Mouse (Mus musculus) kidney, adult 2 months (tissue): ENCODE results near the gene Tmem87b. TPM values are rescaled to one million over a fixed set of nuclear protein-coding genes. Genes with fewer than 3 reads are reported as not detected.

Experiments used
- DNase-seq: peaks from one replicate; pipeline ENCODE4 v3.0.0; 2021
- H3K27ac ChIP-seq: fragments of 200-500 bp; 2 replicates; pipeline ENCODE4 v1.5.1; 2012; ENCODE audit warnings: low read depth, low read length, control low read depth, inconsistent platforms; ENCODE audit not compliant: insufficient read depth
- H3K27me3 ChIP-seq: fragments of 200-500 bp; replicated peaks from 2 replicates; pipeline ENCODE4 v1.6.1; 2012; ENCODE audit warnings: mild to moderate bottlenecking, moderate library complexity, low read length, inconsistent platforms; ENCODE audit not compliant: control insufficient read depth, insufficient read depth
- H3K36me3 ChIP-seq: fragments of 200-500 bp; 2 replicates; pipeline ENCODE4 v1.6.1; 2012; ENCODE audit warnings: mild to moderate bottlenecking, moderate library complexity, low read length, inconsistent platforms; ENCODE audit not compliant: control insufficient read depth, insufficient read depth
- H3K4me1 ChIP-seq: fragments of 200-500 bp; 2 replicates; pipeline ENCODE4 v1.6.1; 2011; ENCODE audit warnings: low read length; ENCODE audit not compliant: control insufficient read depth, insufficient read depth
- H3K4me3 ChIP-seq: fragments of 200-500 bp; 2 replicates; pipeline ENCODE4 v1.5.1; 2011; ENCODE audit warnings: mild to moderate bottlenecking, low read depth, low read length, control low read depth; ENCODE audit not compliant: insufficient read depth
- CTCF ChIP-seq: fragments of 200-500 bp; conservative IDR thresholded peaks from 2 replicates; pipeline ENCODE4 v1.5.1; 2011; ENCODE audit warnings: low read depth, mild to moderate bottlenecking, control low read depth, low read length, moderate library complexity, mixed read lengths; ENCODE audit not compliant: insufficient read depth, insufficient read length
- POLR2A ChIP-seq: fragments of 200-500 bp; IDR thresholded peaks from one replicate; pipeline ENCODE4 v1.6.1; 2011; ENCODE audit warnings: low read depth, low read length, control low read depth
- WGBS: fragments of 180-500 bp; shearing (Covaris S2); methylation state at CpG from one replicate; pipeline ENCODE4 v1.1.7; 2018; 5-methylcytosine and 5-hydroxymethylcytosine counted together
- polyA plus RNA-seq: library from polyadenylated mRNA; depleted of rRNA; stranded (reverse); fragments of >200 nt; gene quantifications from 2 replicates; pipeline ENCODE4 v1.2.3, GENCODE M21; 2012

Tmem87b gene
- polyA plus RNA-seq, 1 experiment: 14.1 TPM

DNA sequence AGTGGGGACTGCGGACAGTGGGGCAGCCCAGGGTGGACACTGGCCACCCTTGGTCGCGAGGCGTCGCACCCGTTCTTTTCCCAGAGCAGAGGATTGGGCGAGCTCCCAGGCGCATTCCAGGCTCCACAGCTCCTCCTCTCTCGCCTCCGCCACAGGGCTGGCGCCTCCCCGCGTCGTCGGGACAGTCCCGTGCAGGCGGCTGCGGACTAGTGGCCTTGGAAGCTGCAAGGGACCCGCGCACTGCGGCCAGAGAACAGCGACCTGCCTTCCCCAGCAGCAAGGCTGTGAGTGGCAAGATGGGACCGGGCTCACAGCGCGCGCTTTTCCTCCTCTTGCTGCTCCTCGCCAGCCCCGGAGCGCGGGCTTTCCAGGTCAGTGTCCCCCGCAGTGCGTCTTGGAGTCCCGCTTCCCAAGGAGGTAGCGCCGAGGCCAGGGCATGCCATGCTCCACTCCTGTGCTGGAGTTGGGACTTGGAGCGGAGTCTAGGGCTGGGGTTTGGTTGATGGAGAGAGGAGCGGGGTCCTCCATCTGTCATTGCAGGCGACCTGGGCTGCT, 45.9 kb downstream of the Tmem87b start:
- under 1% methylated on average over 37 of the region's 38 CpGs for WGBS
- no peaks in the 10 kb centered on the region for H3K36me3 ChIP-seq

DNA sequence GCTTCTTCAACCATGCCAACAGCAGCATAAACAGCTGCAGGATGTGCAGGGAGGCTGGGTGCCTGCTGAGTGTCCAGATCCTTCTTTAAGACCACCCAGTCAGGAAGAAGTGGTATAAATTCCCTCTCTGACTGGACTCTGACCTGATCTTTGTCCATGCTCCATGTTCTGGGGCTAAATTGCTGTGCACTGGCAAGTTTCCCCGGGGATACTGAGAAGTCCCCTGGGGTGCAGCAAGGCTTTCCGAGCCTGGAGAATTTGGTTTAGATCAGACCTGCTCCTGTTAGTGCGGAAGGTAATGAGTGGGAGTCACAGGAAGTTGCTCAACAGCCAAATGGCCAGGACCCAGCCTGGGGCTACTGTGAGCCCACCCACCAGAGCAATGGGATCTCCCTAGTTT, 47.1 kb downstream of the Tmem87b start:
- no peaks in the 10 kb centered on the region for H3K36me3 ChIP-seq
- DNase-seq: peak; percentile 67
- TF ChIP-seq POLR2A (no peak), CTCF (no peak)
- H3K27ac ChIP-seq: no peak overlapping the region
- H3K4me3 ChIP-seq: no peak overlapping the region
- WGBS: 30% methylated on average over 3 of the region's 3 CpGs
- H3K27me3 ChIP-seq: no peaks in the 10 kb centered on the region
- no peaks in the 10 kb centered on the region for H3K4me1 ChIP-seq

More for the DNA sequence above, 45.9 kb downstream of the Tmem87b start:
- TF ChIP-seq POLR2A (no peak), CTCF (no peak; the same call in 1 of the 2 replicates)
- DNase-seq: peak; percentile 81
- H3K4me1 ChIP-seq: no peaks in the 10 kb centered on the region
- H3K4me3 ChIP-seq: peak overlapping the region; percentile 53
- H3K27ac ChIP-seq: no peak overlapping the region
- no peaks in the 10 kb centered on the region for H3K27me3 ChIP-seq

DNA sequence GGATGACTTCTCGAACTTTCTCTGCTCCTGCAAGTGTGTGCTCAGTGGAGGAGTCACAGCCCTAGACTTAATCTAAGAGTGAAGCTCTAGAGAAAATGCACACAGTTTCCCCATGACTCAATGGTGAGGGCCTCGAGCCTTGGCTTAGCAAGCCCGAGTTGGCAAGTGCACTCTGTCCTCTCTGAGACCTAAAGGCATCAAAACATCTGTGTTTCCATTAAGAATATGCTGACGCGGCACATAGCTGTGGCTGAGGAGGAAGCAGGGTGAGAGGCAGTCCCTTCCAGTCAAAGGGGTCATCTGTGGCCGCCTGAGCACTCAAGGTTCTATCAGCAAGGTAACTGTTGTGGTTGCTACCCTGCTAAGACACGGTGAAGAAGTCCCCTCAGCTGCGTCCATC, 53.7 kb downstream of the Tmem87b start:
- Histone ChIP-seq H3K27me3 (no peaks in the 10 kb centered on the region), H3K27ac (no peak overlapping the region), H3K4me3 (no peak overlapping the region), H3K4me1 (no peaks in the 10 kb centered on the region), H3K36me3 (no peaks in the 10 kb centered on the region)
- peak; percentile 12 for DNase-seq
- WGBS: 56% methylated on average over 8 of the region's 8 CpGs
- no peak for TF ChIP-seq CTCF
- TF ChIP-seq POLR2A: no peak

GRCm38 (mm10) chr2:128872256-128872655, 54.3 kb downstream of the Tmem87b start:
- WGBS: 96% methylated on average over 9 of the region's 9 CpGs
- Histone ChIP-seq H3K27ac (no peak overlapping the region), H3K4me1 (no peaks in the 10 kb centered on the region), H3K4me3 (no peak overlapping the region), H3K36me3 (no peaks in the 10 kb centered on the region), H3K27me3 (no peaks in the 10 kb centered on the region)
- TF ChIP-seq POLR2A (no peak), CTCF (no peak)
- DNase-seq: no peak

DNA sequence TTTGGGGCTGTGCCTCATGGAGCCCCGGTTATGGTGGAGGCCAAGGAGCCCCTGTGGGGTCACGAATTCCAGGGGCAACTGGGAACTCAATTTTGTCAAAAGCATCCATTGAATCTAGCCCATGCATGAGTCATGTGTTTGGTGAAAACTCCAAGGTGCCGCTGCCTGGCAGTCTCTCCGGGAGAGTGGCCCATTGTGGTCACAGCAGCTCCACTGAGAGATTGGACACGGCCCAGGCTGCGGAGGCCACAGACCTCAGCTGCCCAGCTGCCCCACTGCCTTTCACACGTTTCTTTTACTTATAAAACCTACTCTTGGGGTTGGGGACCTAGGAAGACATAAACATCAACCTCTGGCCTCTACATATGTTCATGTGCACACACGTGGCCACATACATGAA, 57.6 kb downstream of the Tmem87b start:
- Histone ChIP-seq H3K4me3 (no peak overlapping the region), H3K27me3 (no peaks in the 10 kb centered on the region), H3K4me1 (no peaks in the 10 kb centered on the region), H3K36me3 (no peaks in the 10 kb centered on the region), H3K27ac (no peak overlapping the region)
- no peak for TF ChIP-seq CTCF
- no peak for TF ChIP-seq POLR2A
- DNase-seq: no peak
- WGBS: 84% methylated on average over 8 of the region's 8 CpGs

GRCm38 (mm10) chr2:128881236-128881635, 63.3 kb downstream of the Tmem87b start:
- H3K4me3 ChIP-seq: no peak overlapping the region

DNA sequence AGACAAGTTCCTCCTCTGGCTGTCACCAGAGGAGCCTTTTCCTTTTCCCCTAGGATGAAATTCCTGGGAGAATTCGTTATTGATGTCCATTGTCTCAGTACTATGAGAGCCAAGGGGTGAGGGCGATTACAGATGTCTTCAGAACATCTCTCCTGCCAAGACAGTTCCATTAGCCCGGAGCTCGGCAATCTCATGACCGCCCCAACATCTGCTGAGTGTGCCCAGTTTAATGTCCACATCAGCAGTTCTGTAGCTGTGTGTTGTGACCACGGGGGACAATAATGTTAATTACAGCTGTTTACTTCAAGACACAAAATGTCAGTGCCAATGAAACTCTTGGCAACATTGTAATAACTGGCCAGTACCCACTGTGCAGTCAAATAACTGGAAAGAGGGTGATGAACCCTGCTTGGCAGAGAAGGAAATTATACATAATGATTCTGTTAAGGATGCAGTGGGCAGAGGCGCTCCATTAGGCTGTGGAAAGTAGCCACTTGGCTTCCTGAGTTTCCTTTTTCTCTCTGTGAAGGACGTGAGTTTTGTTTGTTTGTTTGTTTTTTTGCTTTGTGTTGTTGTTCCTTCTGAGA, 67.4 kb downstream of the Tmem87b start:
- DNase-seq: no peak
- TF ChIP-seq CTCF (no peak), POLR2A (no peak)
- Histone ChIP-seq H3K36me3 (no peaks in the 10 kb centered on the region), H3K27me3 (no peaks in the 10 kb centered on the region), H3K27ac (no peak overlapping the region), H3K4me3 (no peak overlapping the region), H3K4me1 (no peaks in the 10 kb centered on the region)
- 73% methylated on average over 8 of the region's 8 CpGs for WGBS

More at GRCm38 (mm10) chr2:128881236-128881635, 63.3 kb downstream of the Tmem87b start:
- TF ChIP-seq POLR2A: no peak
- 0 out of 2 replicates have a peak, but pooled peaks have one; percentile 26 for TF ChIP-seq CTCF
- no peaks in the 10 kb centered on the region for H3K36me3 ChIP-seq
- WGBS: 86% methylated on average over 4 of the region's 4 CpGs
- H3K4me1 ChIP-seq: no peaks in the 10 kb centered on the region
- H3K27ac ChIP-seq: no peak overlapping the region
- DNase-seq: no peak
- H3K27me3 ChIP-seq: no peaks in the 10 kb centered on the region
